Mouse (Mus musculus) c-Kit-positive CD71-negative TER-119-negative erythroid progenitor cells, embryonic 14.5 days (primary cell): ENCODE measurements around the gene Ift74.

ENCODE experiments used
- DNase-seq: peaks from one replicate; pipeline ENCODE4 v3.0.0-alpha.2; 2013; ENCODE audit warnings: low read depth

Ift74 gene

GRCm38 (mm10) chr4:94692175-94692574, 77.9 kb downstream of the Ift74 start:
- no peak for DNase-seq

GRCm38 (mm10) chr4:94696368-94696767, 82.1 kb downstream of the Ift74 start:
- DNase-seq = no peak

- no peak for DNase-seq
These were observed 96.7 kb downstream of the Ift74 start for GRCm38 (mm10) chr4:94711002-94711401.

GRCm38 (mm10) chr4:94711426-94711825, 97.1 kb downstream of the Ift74 start:
- DNase-seq = no peak

GRCm38 (mm10) chr4:94713741-94714140, 99.5 kb downstream of the Ift74 start:
- no peak for DNase-seq

- no peak for DNase-seq
These were observed 100.9 kb downstream of the Ift74 start for GRCm38 (mm10) chr4:94715166-94715565.

GRCm38 (mm10) chr4:94725799-94726198, 111.5 kb downstream of the Ift74 start:
- DNase-seq = no peak

GRCm38 (mm10) chr4:94732721-94733120, 118.4 kb downstream of the Ift74 start:
- DNase-seq = no peak

GRCm38 (mm10) chr4:94737326-94738295, 123.3 kb downstream of the Ift74 start:
- DNase-seq = no peak

GRCm38 (mm10) chr4:94738838-94739731, 124.8 kb downstream of the Ift74 start, which contains the start of gene Tek:
TSS of gene Tek (plus strand) at chr4:94739289.
- DNase-seq = no peak

- DNase-seq = no peak
These were observed 127.5 kb downstream of the Ift74 start for GRCm38 (mm10) chr4:94741824-94742223.
